Mouse (Mus musculus) midbrain, embryonic 12.5 days (tissue): ENCODE results near the gene Ehd3. TPM values are rescaled to one million over a fixed set of nuclear protein-coding genes. Genes with fewer than 3 reads are reported as not detected.
A peak's percentile ranks its signal among the peaks of the same experiment; 100 is the strongest.

ENCODE experiments used
- ATAC-seq: fragments of 200-750 bp; cut with Nextera tagmentation; 2 replicates; pipeline ENCODE4 v1.8.0; 2017; ENCODE audit warnings: low read depth, moderate TSS enrichment, moderate library complexity; ENCODE audit not compliant: low FRiP score
- H3K27ac ChIP-seq: fragments of 300-500 bp; sonication (generic); replicated peaks from 2 replicates; pipeline ENCODE4 v1.5.1; 2016; ENCODE audit warnings: mild to moderate bottlenecking
- H3K27me3 ChIP-seq: fragments of 300-500 bp; sonication (generic); 2 replicates; pipeline ENCODE4 v1.6.1; 2016; ENCODE audit warnings: mild to moderate bottlenecking
- H3K36me3 ChIP-seq: fragments of 300-500 bp; sonication (generic); 2 replicates; pipeline ENCODE4 v1.6.1; 2016
- H3K4me1 ChIP-seq: fragments of 300-500 bp; sonication (generic); 2 replicates; pipeline ENCODE4 v1.6.1; 2016
- H3K4me2 ChIP-seq: fragments of 300-500 bp; sonication (generic); replicated peaks from 2 replicates; pipeline ENCODE4 v1.6.1; 2016; ENCODE audit warnings: mild to moderate bottlenecking, moderate library complexity
- H3K4me3 ChIP-seq: fragments of 300-500 bp; sonication (generic); 2 replicates; pipeline ENCODE4 v1.5.1; 2016; ENCODE audit warnings: mild to moderate bottlenecking
- H3K9ac ChIP-seq: fragments of 300-500 bp; sonication (generic); replicated peaks from 2 replicates; pipeline ENCODE4 v1.6.1; 2016; ENCODE audit warnings: mild to moderate bottlenecking, moderate library complexity
- H3K9me3 ChIP-seq: fragments of 300-500 bp; sonication (generic); 2 replicates; pipeline ENCODE4 v1.6.1; 2016; ENCODE audit warnings: mild to moderate bottlenecking
- WGBS: fragments of 180-500 bp; shearing (Covaris S2); methylation state at CpG from one replicate; pipeline ENCODE4 v1.1.7; 2016; 5-methylcytosine and 5-hydroxymethylcytosine counted together
- polyA plus RNA-seq: library from polyadenylated mRNA; unstranded; fragments of >200 nt; fragmentation: Nextera tagmentation; extraction: Ambion mirVana; gene quantifications from 2 replicates; pipeline ENCODE4 v1.2.1, GENCODE M21; 2016

Gene Ehd3
- polyA plus RNA-seq, 1 experiment from 2014 or later, result 7.6 TPM

GRCm38 (mm10) chr17:73869008-73869685, 65.2 kb downstream of the Ehd3 start:
- no peak overlapping the region for H3K4me3 ChIP-seq
- no peak for ATAC-seq

GRCm38 (mm10) chr17:73870956-73871605, 67.1 kb downstream of the Ehd3 start:
- H3K9me3 ChIP-seq, result no peaks in the 10 kb centered on the region
- H3K4me2 ChIP-seq, result no peak overlapping the region
- no peak for ATAC-seq
- no peaks in the 10 kb centered on the region for H3K4me1 ChIP-seq
- H3K27ac ChIP-seq, result no peak overlapping the region
- 94% methylated on average over 14 of the region's 14 CpGs for WGBS
- H3K36me3 ChIP-seq, result no peaks in the 10 kb centered on the region
- no peak overlapping the region for H3K4me3 ChIP-seq
- no peak overlapping the region for H3K9ac ChIP-seq
- no peaks in the 10 kb centered on the region for H3K27me3 ChIP-seq

More at GRCm38 (mm10) chr17:73869008-73869685, 65.2 kb downstream of the Ehd3 start:
- H3K4me1 ChIP-seq, result no peaks in the 10 kb centered on the region
- no peaks in the 10 kb centered on the region for H3K27me3 ChIP-seq
- no peak overlapping the region for H3K9ac ChIP-seq
- 93% methylated on average over 9 of the region's 9 CpGs for WGBS
- H3K4me2 ChIP-seq, result no peak overlapping the region
- no peaks in the 10 kb centered on the region for H3K36me3 ChIP-seq
- H3K9me3 ChIP-seq, result no peaks in the 10 kb centered on the region
- H3K27ac ChIP-seq, result no peak overlapping the region

- no peaks in the 10 kb centered on the region for H3K9me3 ChIP-seq
- ATAC-seq, result no peak
- no peak overlapping the region for H3K4me3 ChIP-seq
- H3K27me3 ChIP-seq, result no peaks in the 10 kb centered on the region
- H3K36me3 ChIP-seq, result no peaks in the 10 kb centered on the region
- no peak overlapping the region for H3K9ac ChIP-seq
- H3K4me1 ChIP-seq, result peaks cover 6% of the 10 kb centered on the region; the same call in 1 of the 2 replicates
- H3K27ac ChIP-seq, result no peak overlapping the region
- 87% methylated on average over 4 of the region's 4 CpGs for WGBS
- no peak overlapping the region for H3K4me2 ChIP-seq
Measured at GRCm38 (mm10) chr17:73875268-73875667, 71.3 kb downstream of the Ehd3 start.

GRCm38 (mm10) chr17:73875674-73876073, 71.7 kb downstream of the Ehd3 start:
- Histone ChIP-seq H3K4me2 (no peak overlapping the region), H3K4me1 (peaks cover 6% of the 10 kb centered on the region; the same call in 1 of the 2 replicates), H3K4me3 (no peak overlapping the region), H3K9ac (no peak overlapping the region), H3K9me3 (no peaks in the 10 kb centered on the region), H3K36me3 (no peaks in the 10 kb centered on the region), H3K27ac (no peak overlapping the region), H3K27me3 (no peaks in the 10 kb centered on the region)
- 87% methylated on average over 7 of the region's 7 CpGs for WGBS
- ATAC-seq, result no peak

- 88% methylated on average over 10 of the region's 10 CpGs for WGBS
- H3K4me2 ChIP-seq, result no peak overlapping the region
- no peak overlapping the region for H3K4me3 ChIP-seq
- peak; percentile 81 for ATAC-seq
- no peak overlapping the region for H3K9ac ChIP-seq
- H3K27me3 ChIP-seq, result no peaks in the 10 kb centered on the region
- H3K4me1 ChIP-seq, result peaks cover 6% of the 10 kb centered on the region; the same call in 1 of the 2 replicates
- H3K27ac ChIP-seq, result no peak overlapping the region
- no peaks in the 10 kb centered on the region for H3K9me3 ChIP-seq
- H3K36me3 ChIP-seq, result no peaks in the 10 kb centered on the region
Measured at GRCm38 (mm10) chr17:73879262-73879916, 75.5 kb downstream of the Ehd3 start.

- H3K27me3 ChIP-seq, result no peaks in the 10 kb centered on the region
- H3K9me3 ChIP-seq, result no peaks in the 10 kb centered on the region
- no peak overlapping the region for H3K4me3 ChIP-seq
- no peak overlapping the region for H3K4me2 ChIP-seq
- ATAC-seq, result no peak
- H3K4me1 ChIP-seq, result peaks cover 6% of the 10 kb centered on the region; the same call in 1 of the 2 replicates
- no peaks in the 10 kb centered on the region for H3K36me3 ChIP-seq
- WGBS, result 87% methylated on average over 6 of the region's 6 CpGs
- no peak overlapping the region for H3K27ac ChIP-seq
- H3K9ac ChIP-seq, result no peak overlapping the region
Measured at GRCm38 (mm10) chr17:73880286-73880685, 76.4 kb downstream of the Ehd3 start.

- no peaks in the 10 kb centered on the region for H3K36me3 ChIP-seq
- H3K4me1 ChIP-seq, result peaks cover 6% of the 10 kb centered on the region; the same call in 1 of the 2 replicates
- no peak overlapping the region for H3K4me2 ChIP-seq
- no peak overlapping the region for H3K27ac ChIP-seq
- no peaks in the 10 kb centered on the region for H3K27me3 ChIP-seq
- 82% methylated on average over 6 of the region's 6 CpGs for WGBS
- no peaks in the 10 kb centered on the region for H3K9me3 ChIP-seq
- ATAC-seq, result no peak
- no peak overlapping the region for H3K4me3 ChIP-seq
- no peak overlapping the region for H3K9ac ChIP-seq
Measured at GRCm38 (mm10) chr17:73881295-73881694, 77.4 kb downstream of the Ehd3 start.

Other genes with a start within 250 kb of the Ehd3 start
- gene Galnt14, start 93.7 kb upstream of the Ehd3 start, polyA plus RNA-seq, result 6.8 and 7.8 TPM in 2 replicates
- gene Xdh, start 146.1 kb downstream of the Ehd3 start, polyA plus RNA-seq, result 0.19 and 0.30 TPM in 2 replicates
- gene Srd5a2, start 243.8 kb downstream of the Ehd3 start, polyA plus RNA-seq, result not detected in 2 replicates